Mouse (Mus musculus) layer of hippocampus, postnatal 36 days (tissue): Measurements from ENCODE around the gene Klrb1c. TPM values are rescaled to one million over a fixed set of nuclear protein-coding genes. Genes with fewer than 3 reads are reported as not detected.
A peak's percentile ranks its signal among the peaks of the same experiment; 100 is the strongest.
"Not testable (repeated sequence)": the region's sequence is repeated elsewhere in the genome, so short reads cannot be mapped to it uniquely, and the experiment has no call there.

Experiments used
- DNase-seq, 2 experiments: peaks; one replicate each; pipeline ENCODE4 v3.0.0; 2022
- total RNA-seq, 2 experiments: library from RNA; stranded (reverse); gene quantifications; 2 replicates each; pipeline ENCODE4 v1.2.3; 2021

The Klrb1c gene
- not detected for total RNA-seq

DNA sequence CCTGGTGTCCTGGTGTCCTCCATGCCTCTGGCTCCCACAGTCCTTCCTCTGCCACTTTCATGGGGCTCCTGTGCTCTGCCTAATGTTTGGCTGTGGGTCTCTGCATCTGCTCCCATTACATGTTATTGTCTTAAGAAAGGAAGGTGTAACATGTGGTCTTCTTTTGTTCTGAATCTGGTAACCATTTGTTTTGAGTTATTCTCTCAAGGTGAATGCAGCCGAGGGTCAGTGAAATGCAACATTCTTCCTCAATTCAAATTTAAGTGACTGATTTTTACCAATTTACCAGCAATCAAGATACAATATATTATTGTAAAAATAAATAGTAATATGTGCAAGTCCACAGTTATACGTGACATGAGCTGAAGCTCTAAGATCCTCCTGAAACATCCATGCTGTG, at the start of gene Klrb1c:
Klrb1c (minus strand) TSS at position 101 of the 400 bp plus-strand sequence.
- DNase-seq: no peak

- DNase-seq: peak in 1 of 2 experiments; percentile 15
Observed at GRCm38 (mm10) chr6:128837454-128838341, 48.7 kb upstream of the Klrb1c start.

- DNase-seq: no peak
Observed at GRCm38 (mm10) chr6:128836955-128837334, 47.9 kb upstream of the Klrb1c start.

- DNase-seq: no peak
Observed at GRCm38 (mm10) chr6:128836191-128836954, 47.4 kb upstream of the Klrb1c start.

DNA sequence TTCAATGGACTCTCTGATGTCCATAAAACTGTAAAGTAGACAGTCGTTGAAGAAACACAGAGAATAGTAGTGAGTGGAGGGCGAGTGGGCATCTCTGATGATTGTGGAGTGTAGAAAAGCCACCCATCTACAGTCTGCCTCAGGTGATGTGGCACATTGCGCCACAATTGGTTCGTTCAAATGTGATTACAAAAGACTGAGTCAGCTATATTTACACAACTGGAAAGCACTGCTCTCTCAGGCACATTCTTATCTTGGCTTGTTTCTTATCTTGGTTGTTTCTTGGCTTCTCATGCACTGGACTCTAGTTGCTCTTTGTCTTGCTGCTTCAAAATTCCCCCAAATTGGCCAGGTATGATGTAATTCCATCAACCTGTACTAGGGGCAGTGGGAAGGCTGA, 46.6 kb upstream of the Klrb1c start:
- no peak for DNase-seq

DNA sequence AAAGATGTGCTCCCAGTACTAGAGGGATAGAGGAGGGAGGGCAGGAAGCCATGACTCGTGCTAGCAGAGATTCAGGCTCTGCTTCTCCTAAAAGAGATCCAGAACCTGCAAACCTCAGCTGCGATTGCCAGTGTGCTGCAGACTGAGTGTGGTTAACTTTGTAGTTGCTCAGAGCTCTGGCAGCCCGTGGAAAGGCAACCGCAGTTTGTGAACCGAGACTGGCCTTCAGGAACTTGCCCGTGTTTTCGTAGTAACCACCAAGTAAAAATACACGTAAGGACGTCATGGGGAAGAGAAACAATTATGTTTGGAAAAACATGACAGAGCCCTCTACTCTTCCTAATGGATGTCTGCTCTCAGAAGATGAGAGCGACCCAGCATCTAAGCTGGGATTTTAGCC, 44.0 kb upstream of the Klrb1c start:
- no peak for DNase-seq

DNA sequence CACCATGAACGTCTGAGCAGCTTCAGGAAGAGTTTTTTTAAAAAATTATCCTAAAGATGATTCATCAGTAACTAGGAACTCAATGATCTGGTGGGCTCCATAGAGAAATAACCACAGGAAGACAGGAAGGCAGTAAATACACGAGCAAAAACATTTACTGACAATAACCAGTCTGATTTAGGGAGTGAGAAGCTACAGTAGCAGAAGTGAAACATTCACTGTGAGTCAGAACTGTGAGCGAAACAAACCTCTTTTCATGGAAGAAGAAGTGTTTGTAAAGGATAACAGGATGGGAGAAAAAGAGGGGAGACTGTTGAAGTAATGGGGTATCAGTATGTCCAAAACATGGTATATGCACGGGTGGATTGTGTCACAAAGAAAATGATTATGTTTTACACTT, 40.8 kb upstream of the Klrb1c start:
- DNase-seq: no peak

DNA sequence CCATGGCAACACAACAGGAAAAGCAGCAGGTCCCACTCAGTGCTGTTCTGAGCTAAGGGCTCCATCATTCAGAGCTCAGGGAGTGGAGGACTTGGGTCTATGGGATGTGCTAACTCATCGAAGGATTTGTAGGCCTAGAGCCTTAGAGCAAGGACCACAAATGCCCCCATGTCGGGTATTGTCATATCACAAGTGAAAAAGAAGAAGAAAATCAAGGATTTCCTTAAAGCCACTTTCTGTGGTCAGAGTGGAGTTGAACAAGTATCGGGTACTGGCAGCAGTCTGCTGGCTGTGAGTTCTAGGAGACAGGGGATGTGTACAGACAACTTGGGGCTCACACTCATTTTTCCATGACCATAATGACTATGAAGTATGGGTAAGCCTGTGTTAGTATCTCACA, 37.8 kb upstream of the Klrb1c start:
- DNase-seq: no peak

DNA sequence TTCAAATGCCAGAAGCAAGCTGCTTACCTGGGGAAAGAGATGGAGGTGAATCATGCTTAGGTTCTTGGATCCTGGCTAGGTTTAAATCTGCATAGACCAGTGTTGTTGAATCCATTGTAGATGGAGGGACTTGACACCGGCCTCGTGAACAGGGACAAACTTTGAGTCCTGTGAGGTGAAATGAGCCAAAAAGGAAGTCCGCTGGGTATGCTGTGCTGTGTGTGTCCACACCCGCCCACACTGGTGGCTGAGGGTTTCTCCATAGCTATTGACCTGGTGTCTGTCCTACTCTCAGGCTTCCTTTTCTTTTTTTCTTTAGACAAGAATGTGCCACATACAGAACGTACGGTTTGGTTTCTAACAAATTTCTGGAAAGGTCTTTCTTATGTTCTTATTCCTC, 37.1 kb upstream of the Klrb1c start, which contains the start of the genes Gm44511 and Klrb1b:
Gm44511 (minus strand) TSS at position 184 of the 400 bp plus-strand sequence.
Klrb1b (minus strand) TSS at position 200 of the 400 bp plus-strand sequence.
- DNase-seq: no peak

DNA sequence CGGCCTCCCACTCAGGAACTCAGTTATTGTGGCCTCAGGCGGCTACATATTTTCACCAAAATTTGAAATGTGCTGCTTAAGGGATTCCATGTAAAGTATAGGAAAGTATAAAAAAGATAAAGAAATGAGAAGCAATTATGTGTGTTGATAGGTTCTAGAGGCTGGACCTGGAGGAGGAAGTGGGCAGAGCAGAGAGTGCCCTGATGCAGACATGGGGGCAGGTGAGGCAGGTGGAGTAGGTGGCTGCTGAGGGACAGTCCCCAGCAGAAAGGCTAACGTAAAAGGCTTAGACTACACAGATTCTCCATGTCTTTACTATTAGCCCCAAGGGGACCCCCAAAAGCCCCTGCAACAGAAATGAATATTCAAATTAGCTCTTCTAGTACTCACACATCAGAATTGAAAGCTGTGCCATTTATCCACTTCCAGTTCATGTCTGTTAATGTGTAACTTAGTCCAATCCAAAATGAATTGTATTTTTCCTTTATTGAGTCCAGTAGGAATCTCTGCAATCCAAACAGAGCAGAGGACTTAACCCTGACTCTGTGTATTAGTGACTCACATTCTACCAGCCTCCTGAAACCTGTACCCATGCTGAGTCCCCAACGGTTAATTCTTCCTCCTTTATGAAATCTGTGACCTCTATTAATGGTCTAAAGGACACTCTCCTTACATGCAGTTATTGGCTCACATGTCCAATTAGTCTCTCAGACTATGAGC, 29.2 kb upstream of the Klrb1c start:
- DNase-seq: no peak

GRCm38 (mm10) chr6:128808532-128808931, 19.5 kb upstream of the Klrb1c start:
- DNase-seq: no peak

GRCm38 (mm10) chr6:128807021-128807420, 18.0 kb upstream of the Klrb1c start:
- no peak for DNase-seq

- DNase-seq: peak in 1 of 2 experiments; percentile 11
Observed at GRCm38 (mm10) chr6:128804823-128805640, 16.0 kb upstream of the Klrb1c start.

DNA sequence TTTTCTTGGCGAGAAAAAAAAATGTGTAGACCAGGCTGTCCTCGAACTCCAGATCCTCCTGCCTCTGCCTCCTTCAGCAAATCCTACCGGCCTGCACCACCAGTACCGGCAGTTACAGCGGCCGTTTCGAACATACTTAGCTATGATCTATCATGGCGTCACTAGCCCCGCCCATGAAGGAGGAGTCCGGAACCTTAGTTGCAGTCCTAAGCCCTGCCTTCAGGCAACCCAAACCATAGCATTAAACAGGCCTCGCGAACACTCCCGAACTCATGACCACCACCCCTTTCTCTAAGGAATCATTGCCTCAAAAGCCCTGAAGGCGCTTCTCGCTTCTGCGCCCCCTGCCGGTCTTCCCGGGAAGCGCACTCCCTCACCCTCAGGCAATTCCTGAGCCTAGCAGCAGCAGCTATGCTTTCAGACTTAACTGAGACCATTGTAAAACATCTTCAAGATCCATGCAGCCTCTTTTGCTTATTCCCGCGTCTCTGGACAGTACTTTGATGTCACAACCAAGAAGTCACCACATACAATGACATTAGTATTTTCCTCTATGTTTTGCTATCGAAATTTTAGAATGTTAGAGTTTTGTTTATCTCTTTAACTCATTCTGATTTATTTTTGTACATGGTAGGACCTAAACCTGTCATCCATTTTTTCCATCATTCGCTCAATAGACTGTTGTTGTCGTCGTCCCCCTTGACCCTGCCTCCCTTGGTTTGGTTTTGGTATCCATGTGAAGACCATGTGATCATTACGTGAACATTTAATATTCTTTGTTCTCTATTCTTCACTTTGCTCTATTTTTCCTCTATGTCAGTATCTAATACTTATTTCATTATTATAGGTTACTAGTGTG, 14.2 kb upstream of the Klrb1c start:
- peak; percentile 95 to 96 for DNase-seq

- DNase-seq: peak in 1 of 2 experiments; percentile 35
Observed at GRCm38 (mm10) chr6:128802557-128802956, 13.5 kb upstream of the Klrb1c start.

DNA sequence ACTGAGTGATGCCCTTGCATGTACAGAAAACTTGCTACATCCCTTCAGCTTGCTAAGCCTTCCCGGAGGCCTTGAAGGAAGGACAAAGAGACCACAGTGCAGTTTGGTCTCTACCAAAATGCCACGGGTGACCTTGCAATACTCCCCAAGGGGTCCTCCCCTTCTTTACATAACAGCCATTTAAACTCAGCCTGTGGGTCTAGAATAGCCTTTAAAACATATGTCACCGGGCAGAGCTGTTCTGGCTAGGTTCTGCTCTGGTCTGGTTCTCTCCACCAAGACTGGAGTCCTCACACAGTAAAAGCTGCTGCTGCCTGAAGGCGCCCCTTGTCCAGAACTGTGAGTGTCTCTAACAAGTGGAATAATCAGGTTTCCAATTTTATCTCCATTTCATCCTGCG, 11.7 kb upstream of the Klrb1c start:
- not testable (repeated sequence) for DNase-seq

DNA sequence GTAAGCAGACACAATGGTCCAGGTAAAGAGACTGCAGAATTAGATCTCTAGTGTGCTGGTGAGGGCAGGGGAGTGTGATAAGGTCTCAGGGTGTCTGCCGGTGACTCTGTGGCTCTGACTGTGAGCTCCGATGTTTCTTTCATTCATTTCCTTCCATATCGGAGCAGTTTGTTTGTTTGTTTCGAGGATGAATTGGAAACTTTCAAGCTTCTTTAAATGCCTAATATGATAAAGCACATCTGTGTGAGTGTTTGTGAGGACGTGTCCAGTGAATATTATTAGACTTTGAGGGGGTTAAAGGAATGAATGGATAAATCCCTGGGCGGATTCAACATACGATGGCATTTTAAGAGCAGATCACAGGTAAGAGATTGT, 10.9 kb upstream of the Klrb1c start:
- no peak for DNase-seq

- DNase-seq: peak; percentile 86 to 87
Observed at GRCm38 (mm10) chr6:128799144-128799895, 10.3 kb upstream of the Klrb1c start.

DNA sequence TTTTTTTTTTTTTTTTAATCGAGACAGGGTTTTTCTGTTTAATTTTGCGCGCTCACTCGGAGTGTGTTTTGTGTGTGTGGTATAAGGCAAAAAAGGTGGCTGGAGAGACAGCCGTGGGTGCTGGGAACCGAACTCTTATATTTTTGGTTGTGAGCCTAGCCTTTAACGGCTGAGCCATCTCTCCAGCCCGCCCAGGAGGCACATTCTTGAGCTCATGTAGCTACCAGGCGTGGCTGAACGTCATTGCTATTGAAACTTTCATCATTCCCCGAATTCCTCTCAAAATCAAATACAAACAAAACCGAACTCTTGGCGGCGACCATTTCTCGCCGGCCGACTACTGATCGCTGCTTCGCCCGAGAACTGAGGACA, 9.7 kb upstream of the Klrb1c start:
- DNase-seq: peak; percentile 84
